Mouse (Mus musculus) brain, embryonic 14.5 days (tissue): Measurements from ENCODE around the gene Vwa1.

Experiments
- CTCF ChIP-seq: fragments of 200-500 bp; IDR thresholded peaks from 2 replicates; pipeline ENCODE4 v1.5.1; 2012; ENCODE audit warnings: inconsistent platforms, mild to moderate bottlenecking, moderate library complexity, borderline replicate concordance; ENCODE audit not compliant: insufficient read depth, insufficient read length; ENCODE audit errors: extremely low read depth
- POLR2A ChIP-seq: fragments of 200-500 bp; IDR thresholded peaks from 2 replicates; pipeline ENCODE4 v1.6.1; 2012; ENCODE audit warnings: mild to moderate bottlenecking, inconsistent platforms, borderline replicate concordance; ENCODE audit not compliant: poor library complexity, insufficient read depth, insufficient read length, severe bottlenecking; ENCODE audit errors: extremely low read depth

- TF ChIP-seq CTCF (no peak), POLR2A (peak; percentile 6; the same call in 1 of the 2 replicates)
Measured at GRCm38 (mm10) chr4:155734951-155735702, 39.4 kb downstream of the Vwa1 start.
